Mouse (Mus musculus) retina, embryonic 14.5 days (tissue): ENCODE measurements around the gene Gimap8.
"Not testable (repeated sequence)": the region's sequence is repeated elsewhere in the genome, so short reads cannot be mapped to it uniquely, and the experiment has no call there.

Experiments used
- DNase-seq: peaks from one replicate; pipeline ENCODE4 v3.0.0-alpha.2; 2015; ENCODE audit warnings: low spot score

The Gimap8 gene

GRCm38 (mm10) chr6:48678391-48678790 is 31.4 kb downstream of the Gimap8 start:
- DNase-seq: no peak

- DNase-seq: no peak
These were observed 32.7 kb downstream of the Gimap8 start for GRCm38 (mm10) chr6:48679701-48680100.

- DNase-seq: no peak
These were observed 33.4 kb downstream of the Gimap8 start for GRCm38 (mm10) chr6:48680421-48680820.

- DNase-seq: no peak
These were observed 34.5 kb downstream of the Gimap8 start for GRCm38 (mm10) chr6:48681472-48682090.

- DNase-seq: no peak
These were observed 35.2 kb downstream of the Gimap8 start for GRCm38 (mm10) chr6:48682271-48682670.

- DNase-seq: not testable (repeated sequence)
These were observed 36.3 kb downstream of the Gimap8 start for GRCm38 (mm10) chr6:48683263-48683821.

GRCm38 (mm10) chr6:48684319-48684718 is 37.3 kb downstream of the Gimap8 start, which contains the start of gene Gimap4:
Gimap4 (plus strand) TSS chr6:48684549.
- no peak for DNase-seq

- DNase-seq: no peak
These were observed 37.8 kb downstream of the Gimap8 start for GRCm38 (mm10) chr6:48684806-48685205.

GRCm38 (mm10) chr6:48685251-48685650 is 38.2 kb downstream of the Gimap8 start:
- DNase-seq: no peak

GRCm38 (mm10) chr6:48685694-48686665 is 38.9 kb downstream of the Gimap8 start:
- DNase-seq: no peak

GRCm38 (mm10) chr6:48687077-48687476 is 40.0 kb downstream of the Gimap8 start:
- DNase-seq: no peak

- DNase-seq: no peak
These were observed 42.3 kb downstream of the Gimap8 start for GRCm38 (mm10) chr6:48689320-48689719.

- no peak for DNase-seq
These were observed 45.9 kb downstream of the Gimap8 start for GRCm38 (mm10) chr6:48692962-48693361.

- DNase-seq: no peak
These were observed 50.0 kb downstream of the Gimap8 start for GRCm38 (mm10) chr6:48696830-48697554.

- no peak for DNase-seq
These were observed 50.5 kb downstream of the Gimap8 start for GRCm38 (mm10) chr6:48697555-48697930.

GRCm38 (mm10) chr6:48698066-48698856 is 51.2 kb downstream of the Gimap8 start:
- DNase-seq: no peak

- no peak for DNase-seq
These were observed 51.9 kb downstream of the Gimap8 start for GRCm38 (mm10) chr6:48698888-48699287.

- DNase-seq: no peak
These were observed 53.4 kb downstream of the Gimap8 start for GRCm38 (mm10) chr6:48700251-48701075.

- no peak for DNase-seq
These were observed 55.1 kb downstream of the Gimap8 start for GRCm38 (mm10) chr6:48702146-48702545.

GRCm38 (mm10) chr6:48702601-48703000 is 55.6 kb downstream of the Gimap8 start:
- DNase-seq: no peak
